Mouse (Mus musculus): ENCODE data around the gene Pdyn. TPM values are rescaled to one million over a fixed set of nuclear protein-coding genes. Genes with fewer than 3 reads are reported as not detected.
A peak's percentile ranks its signal among the peaks of the same experiment; 100 is the strongest.

The Pdyn gene
- not detected in 2 replicates for total RNA-seq (2015)
- total RNA-seq (2017), result not detected in 2 replicates

DNA sequence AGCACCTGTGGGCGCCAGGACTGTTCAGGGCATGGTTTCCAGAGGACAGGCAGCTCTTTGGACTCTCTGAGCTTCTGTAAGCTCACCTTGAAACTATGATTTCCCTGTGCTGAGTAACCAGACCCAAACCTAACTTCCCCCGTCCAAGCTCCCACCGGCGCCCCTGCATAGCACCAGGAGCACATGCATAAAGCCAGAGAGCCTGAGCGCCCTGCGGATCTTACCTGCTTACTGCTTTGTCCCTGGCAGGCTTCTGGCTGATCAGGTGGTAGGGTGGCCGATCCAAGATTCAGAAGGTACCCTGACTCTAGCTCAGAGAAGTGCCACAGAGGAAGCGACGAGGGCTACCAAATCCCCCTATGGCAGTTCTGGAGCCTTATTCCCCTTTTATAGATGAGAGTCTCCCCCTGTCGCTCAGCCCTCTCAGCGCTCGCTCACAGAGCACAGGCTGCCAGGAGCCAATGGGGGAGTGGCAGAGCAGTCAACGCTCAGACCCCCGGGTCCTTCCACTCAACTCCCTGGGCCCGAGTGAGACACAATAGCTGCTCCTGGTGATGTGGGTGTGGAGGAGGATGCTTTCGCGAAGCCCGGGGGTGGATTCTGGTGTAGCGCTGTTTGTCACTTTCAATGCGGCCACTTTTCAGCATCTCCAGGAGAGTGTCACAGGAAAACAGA, at the start of gene Pdyn:
Gene Pdyn, minus strand, starts transcription at position 361 of the 675 bp plus-strand sequence.
- ATAC-seq (replicated peaks; ENCODE audit: poor library complexity), result no peak

DNA sequence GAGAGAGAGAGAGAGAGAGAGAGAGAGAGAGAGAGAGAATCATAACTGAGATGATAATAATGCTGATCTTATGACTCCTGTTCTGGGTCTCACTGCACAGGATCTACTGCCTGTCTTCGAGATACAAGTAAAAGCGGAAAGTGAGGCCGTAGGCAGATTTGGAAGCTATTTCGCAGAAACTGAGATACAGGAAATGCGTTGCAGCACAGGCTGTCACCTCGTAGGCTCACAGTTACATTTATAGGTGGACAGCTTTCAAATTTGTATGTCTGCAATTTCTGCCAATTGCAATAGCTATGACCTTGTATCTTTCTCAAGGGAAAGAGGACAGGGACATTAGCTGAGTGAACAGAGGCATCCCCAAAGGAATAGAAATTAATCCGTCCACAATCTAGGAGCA, 42.4 kb upstream of the Pdyn start:
- no peak for ATAC-seq (replicated peaks; ENCODE audit: poor library complexity)

DNA sequence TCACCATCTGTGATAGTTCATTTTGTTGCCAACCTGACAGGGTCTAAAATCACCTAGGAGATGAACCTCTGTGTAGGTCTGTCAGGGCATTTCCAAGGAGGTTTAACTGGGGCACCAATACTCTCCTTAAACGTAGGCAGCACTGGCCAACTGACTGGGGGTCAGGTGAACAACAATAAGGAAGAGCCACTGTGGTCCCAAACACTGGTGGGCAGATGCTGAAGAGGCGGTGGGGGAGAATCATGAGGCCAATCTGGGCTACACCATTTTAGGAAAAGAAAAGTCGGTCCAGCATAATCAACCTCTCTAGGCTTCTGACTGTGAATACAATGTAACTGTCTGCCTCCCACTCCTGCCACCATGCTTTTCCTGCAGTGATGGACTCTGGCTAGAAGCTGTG, 40.9 kb upstream of the Pdyn start:
- no peak for ATAC-seq (replicated peaks; ENCODE audit: poor library complexity)

DNA sequence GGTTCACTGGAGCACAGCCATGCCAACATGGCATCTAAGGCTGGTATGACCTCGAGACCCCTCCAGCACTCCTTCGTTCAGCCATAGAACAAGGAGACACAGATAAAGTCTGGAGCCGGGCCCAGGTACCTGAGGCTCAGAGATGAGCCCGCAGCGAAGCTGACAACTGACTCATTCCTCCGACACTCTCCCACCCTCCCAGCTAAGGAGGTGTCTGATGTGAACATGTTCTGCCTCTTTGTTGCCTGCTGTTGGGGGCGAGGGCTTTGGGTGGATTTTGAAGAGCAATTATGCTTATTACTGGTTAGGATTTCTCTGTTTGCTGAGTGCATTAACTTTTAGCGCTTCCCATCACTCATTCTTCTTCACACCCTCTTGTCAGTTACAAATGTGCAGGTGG, 34.4 kb upstream of the Pdyn start:
- no peak for ATAC-seq (replicated peaks; ENCODE audit: poor library complexity)

DNA sequence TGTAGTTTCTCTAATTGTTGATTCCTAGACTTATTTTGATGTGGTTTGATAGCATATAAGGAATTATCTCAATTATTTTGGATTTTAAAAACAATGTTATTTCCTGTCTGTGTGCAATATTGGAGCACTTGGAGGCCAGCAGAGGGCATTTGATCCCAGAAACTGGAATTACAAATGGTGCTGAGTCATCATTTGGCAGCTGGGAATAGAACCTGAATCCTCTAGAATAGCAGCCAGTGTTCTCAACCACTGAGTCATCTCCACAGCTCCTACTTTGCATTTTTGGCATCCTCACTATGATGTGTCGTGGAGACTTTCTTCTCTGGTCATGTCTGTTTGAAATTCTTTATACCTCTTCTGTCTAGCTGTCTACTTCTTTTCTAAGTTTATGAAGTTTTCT, 30.0 kb upstream of the Pdyn start:
- ATAC-seq (replicated peaks; ENCODE audit: poor library complexity), result no peak

DNA sequence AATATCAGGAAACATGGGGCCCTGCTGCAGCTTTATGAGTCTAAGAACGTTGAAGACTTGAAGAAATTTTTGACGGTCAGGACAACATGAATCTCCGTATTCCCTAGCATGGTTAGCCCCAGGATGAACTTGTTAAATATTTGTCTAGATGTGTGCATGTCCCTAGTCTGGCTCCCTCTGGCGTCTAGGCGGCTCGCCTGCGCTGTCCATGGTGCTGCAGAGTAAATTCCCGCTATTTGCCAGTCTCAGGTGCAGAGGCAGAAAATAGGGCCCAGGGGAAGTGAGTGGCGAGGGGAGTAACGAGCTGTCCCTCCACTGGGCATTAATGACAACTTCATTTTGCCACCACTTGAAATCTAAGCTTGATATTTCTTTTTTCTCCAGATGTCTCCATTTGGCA, 16.0 kb upstream of the Pdyn start:
- peak; percentile 75 for ATAC-seq (replicated peaks; ENCODE audit: poor library complexity)

DNA sequence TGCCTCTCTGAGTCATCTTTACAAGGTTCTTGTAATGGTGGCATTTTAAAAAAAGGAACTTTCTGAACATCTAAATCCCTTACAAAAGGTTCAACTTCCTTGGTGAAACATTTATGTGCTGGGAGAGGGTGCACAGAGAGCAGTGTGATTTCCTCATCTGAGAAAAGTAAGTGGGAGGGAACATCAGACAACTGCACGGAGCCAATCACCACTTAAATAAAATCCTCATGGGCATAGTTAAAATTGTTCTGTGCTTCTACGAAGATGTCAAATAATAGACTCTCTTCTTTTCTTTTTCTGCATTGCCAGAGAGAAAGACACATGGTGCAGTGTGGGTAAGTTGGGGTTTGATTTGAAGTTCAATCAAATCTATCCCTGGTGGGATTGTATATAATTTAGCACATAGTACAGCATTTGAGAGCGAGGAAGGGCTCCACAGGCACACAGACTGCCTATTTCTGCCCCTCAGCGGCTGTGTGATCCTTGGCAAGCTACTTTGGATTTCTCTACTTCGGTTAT, 13.4 kb upstream of the Pdyn start:
- ATAC-seq (replicated peaks; ENCODE audit: poor library complexity), result no peak

DNA sequence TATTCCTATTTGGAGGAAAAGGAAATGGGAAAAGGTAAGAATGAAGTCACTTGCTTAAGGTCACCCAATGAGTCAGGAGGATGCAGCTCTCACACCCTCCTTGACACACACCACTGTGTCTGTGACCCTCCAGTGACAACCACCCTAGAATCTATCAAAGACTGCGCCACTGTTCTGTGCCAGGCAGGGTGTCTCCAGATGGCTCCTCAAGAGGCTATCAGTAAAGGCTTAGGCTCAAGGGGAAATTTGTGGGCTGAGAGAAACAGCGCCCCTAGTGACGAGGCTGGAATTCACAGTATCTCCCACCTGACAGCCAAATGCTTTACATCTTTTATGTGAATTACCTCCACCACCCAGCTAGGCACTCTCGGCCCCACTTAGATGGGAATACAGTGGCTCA, 3.6 kb downstream of the Pdyn start:
- ATAC-seq (replicated peaks; ENCODE audit: poor library complexity), result peak; percentile 76

DNA sequence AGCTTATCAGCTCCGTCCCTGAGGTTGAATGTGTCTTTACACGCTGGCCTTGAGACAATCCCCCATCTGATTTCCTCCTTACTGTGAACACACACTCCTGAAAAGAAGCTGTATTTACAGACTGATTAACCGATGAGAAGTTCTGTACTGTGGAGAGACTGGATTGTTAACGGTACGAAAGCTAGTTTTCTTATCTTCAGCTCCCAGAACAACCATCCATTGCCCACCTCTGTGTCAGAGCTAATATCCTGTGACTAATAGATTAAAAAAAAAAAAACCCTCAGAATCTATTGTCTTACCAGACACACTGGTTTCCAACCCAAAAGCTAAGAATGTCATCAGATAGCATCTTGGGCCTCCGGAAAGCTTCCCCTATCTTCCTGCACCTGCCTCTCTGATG, 5.3 kb downstream of the Pdyn start:
- peak; percentile 74 for ATAC-seq (replicated peaks; ENCODE audit: poor library complexity)

DNA sequence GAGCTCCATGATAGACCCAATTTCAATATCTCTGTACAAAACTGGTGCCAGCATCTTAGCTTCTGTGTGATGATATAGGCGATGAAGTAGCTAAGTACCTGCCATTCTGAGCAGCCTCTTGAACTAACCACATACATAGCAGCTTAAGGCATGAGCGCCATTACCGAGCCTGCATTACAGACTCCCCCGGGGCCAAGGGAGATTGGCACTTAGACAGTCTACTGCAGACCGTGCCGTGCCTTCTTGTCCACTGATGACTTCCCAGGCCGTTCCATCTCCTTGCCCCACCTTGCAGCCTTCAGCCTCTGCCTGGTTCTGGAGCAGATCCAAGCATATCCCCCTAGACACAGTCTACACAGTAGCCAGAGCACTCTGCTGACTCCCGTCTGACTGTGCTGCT, 7.0 kb downstream of the Pdyn start:
- ATAC-seq (replicated peaks; ENCODE audit: poor library complexity), result no peak

DNA sequence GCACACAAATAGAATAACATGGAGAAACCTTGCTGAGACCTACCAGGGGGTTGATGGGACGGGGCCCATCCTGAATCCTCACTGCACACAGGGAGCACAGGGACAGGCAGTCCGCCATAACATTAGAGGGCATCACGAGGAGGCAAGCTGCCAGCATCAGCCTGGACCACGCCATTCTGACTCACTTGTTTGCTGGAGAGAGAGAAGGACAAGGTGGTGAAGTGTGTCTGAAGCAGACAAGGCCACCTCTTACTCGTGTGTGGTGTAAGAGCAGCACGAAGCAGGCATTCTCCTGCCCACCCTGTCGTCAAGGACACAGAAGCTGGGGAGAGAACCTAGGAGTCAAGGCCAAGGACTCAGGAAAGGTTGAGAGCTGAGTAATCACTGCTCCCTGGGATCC, 9.9 kb downstream of the Pdyn start:
- ATAC-seq (replicated peaks; ENCODE audit: poor library complexity), result no peak

DNA sequence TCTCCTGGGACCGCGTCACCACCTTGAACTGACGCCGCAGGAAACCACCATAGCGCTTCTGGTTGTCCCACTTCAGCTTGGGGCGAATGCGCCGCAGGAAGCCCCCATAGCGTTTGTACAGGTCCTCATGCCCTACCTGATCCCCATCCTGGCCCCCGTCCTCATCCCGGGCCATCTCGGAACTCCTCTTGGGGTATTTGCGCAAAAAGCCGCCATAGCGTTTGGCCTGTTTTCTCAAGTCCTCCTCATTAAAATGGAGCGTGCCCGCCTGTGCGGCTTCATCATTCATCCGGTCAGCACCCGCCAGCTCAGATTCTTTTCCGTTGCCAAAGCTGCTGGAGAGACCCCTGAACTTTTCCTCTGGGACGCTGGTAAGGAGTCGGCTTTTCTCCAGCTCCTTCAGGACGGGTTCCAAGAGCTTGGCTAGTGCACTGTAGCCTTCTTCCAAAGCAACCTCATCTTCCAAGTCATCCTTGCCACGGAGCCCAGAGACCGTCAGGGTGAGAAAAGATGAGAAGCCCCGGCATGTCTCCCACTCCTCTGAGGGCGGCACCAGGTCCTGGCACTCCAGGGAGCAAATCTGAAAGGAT, 11.5 kb downstream of the Pdyn start:
- ATAC-seq (replicated peaks; ENCODE audit: poor library complexity), result no peak

DNA sequence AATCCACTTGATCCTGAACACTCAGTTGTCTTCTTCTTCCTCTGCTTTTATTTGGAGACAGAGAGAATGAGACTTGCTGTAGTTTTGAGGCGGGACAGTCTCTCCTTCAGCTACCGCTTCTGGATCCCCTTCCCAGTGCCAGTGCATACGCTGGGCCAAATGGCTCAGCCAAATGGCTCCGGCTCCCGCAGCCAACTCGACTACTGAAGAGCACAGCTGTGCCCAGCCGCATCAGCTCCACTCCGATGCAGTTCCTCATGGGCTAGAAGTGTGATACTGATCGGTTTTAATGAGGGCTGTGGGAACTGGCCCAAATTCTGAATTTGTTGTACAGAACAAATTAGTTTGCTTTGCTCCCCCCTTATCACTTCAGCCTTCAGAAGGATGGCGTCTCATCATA, 12.7 kb downstream of the Pdyn start:
- no peak for ATAC-seq (replicated peaks; ENCODE audit: poor library complexity)

DNA sequence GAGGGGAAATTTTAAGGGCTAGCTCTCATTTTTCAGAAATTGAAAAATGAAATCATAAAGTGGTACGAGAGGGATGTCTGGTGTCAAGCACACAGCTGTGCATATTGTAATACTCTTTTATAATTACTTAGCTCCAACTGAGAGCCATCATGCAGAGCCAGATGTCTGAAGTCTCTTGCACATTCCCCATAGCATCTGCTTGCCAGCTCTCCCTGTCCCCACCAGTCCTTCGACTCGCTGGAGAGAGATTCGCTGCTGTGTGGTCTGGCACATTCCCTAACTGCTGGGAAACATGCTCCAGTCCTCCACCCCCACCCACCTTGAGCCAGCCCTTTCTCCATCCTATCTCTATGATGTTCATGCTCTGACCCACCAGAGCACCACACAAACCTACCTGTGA, 15.6 kb downstream of the Pdyn start:
- ATAC-seq (replicated peaks; ENCODE audit: poor library complexity), result no peak

DNA sequence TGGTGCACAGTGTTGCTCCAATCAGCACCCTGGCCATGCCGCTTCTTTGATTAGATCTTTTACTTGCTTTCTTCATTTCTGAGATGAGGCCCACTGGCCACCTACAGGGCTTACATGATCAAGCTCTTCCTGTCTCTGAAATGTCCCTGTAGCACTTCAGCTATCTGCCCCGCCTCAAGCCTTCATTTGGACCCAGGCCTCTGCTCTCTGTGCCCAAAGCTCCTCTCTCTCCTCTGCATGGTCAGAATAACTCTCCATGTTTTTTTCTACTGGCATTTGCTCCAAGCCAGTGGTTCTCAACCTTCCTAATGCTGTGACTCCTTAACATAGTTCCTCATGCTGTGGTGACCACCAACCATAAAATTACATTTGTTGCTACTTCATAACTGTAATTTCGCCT, 19.4 kb downstream of the Pdyn start:
- ATAC-seq (replicated peaks; ENCODE audit: poor library complexity), result no peak

DNA sequence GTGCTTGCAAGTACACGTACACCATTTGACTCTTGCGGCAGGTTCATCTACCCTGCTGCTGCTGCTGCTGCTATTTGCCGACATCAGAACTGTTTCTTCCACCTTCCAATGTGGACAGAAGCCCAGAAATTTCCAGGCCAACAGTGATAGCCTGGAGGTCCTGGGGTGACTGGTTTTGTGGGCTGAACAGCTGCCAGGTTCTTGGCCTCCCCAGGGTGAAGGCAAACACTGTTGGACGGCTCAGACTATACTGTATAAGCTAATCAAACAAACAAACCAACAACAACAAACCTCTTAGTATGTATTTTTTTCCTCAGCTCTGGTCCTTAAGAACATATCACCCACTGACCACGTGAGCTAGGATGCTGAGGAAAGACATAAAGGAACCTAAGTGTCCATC, 20.6 kb downstream of the Pdyn start:
- ATAC-seq (replicated peaks; ENCODE audit: poor library complexity), result no peak

DNA sequence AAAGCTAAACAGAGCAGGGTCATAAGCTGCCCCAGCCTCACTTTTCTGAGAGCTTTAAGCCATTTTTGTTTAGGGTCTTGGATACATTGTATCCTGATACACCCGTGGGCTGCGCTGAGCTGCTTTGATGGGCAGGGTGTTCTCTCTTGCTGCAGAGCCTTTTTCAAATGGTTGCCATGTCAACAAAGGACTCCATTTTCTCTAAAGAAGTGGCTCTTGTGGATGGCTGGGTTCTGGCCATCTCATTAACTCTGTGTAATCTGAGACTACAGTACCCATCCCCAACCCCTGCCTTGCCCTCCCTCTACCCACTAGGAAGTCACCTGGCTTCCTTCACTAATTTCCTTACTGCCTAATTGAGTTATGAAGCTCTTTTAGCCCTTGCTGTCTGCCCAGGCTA, 22.0 kb downstream of the Pdyn start:
- no peak for ATAC-seq (replicated peaks; ENCODE audit: poor library complexity)

DNA sequence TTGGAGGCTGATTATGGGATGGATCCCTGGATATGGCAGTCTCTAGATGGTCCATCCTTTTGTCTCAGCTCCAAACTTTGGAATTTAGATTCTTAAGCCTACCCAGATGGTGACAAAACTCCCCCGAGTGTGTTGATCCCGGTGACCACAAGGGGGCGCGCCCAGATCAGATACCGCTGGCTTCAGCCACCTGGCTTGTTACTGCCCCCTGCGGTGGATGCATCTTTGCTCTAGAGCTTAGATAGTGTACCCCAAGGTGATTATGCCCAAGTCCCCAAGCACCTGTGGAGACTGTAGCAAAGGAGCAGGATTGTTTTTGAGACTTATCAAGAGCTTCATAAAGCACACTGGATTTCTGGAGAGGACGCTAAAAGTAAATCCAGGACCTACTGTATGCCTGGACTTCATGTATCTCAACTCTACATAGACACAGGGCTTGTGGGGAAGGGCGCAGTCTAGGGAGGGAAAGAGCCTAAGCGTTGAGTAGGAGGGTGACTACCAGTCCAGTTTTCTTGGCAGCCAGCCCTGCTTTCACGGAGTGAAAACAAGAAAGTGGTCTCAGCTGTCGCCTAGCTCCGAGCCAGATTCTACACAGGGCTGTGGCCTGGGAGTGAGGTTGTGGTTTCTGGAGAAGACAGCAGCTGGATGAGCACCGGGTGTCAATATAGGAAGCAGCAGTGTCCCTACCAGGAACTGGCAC, 24.6 kb downstream of the Pdyn start:
- ATAC-seq (replicated peaks; ENCODE audit: poor library complexity), result peak; percentile 100

DNA sequence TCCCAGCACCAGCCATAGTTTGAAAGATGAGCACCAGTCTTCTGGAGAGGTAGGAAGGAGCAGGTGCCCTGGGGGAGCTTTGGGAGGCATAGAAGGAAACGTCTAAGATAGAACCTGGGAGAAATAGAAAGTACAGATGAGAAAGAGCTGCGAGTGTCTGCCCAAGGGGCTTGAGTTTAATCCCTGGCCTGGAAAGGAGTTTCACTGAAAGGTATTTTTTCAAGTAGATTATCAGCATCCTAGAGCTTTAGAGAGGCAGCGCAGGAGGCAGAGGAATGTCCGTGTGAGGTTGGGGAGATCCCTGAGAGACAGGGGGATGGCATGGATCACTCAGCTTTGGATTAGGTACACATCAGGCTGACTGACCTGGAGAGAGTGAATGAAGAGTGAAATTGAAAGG, 27.7 kb downstream of the Pdyn start:
- ATAC-seq (replicated peaks; ENCODE audit: poor library complexity), result no peak

DNA sequence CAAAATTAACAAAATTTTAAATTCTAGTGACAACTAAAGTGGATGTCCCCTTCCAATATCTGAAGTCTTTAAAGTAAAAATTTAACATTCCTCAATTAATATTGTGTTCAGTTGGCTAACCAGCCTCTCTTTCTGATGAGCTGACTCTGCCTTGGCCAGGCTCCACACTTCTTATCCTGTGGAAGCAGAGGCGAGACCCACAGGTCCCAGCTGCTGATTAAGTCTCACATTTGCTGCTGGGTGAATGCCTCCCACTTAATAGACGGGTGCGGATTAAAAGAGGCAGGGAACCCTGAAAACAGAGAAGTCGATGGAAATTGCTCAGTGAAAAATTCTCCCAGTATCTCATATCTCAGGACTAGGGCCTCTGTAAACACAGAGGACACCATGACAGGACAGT, 37.2 kb downstream of the Pdyn start:
- ATAC-seq (replicated peaks; ENCODE audit: poor library complexity), result peak; percentile 85

DNA sequence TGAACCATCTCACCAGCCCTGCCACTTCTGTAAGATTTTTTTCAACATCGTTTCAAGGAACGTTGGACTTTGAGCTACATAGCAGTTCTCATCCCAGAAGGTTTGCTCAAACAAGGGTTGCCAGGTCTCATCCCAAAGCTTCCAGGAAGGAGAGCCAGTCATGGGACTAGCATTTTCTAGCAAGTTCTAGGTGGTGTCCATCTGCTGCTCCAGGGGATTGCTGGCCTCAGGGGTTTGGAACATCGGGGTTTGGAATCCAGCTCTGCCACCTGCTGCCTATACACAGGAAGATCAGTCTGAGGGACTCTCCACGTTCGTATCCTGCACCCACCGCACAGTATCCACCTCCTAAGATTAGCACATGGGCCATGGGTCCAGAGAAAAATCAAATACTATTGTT, 39.6 kb downstream of the Pdyn start:
- ATAC-seq (replicated peaks; ENCODE audit: poor library complexity), result no peak

DNA sequence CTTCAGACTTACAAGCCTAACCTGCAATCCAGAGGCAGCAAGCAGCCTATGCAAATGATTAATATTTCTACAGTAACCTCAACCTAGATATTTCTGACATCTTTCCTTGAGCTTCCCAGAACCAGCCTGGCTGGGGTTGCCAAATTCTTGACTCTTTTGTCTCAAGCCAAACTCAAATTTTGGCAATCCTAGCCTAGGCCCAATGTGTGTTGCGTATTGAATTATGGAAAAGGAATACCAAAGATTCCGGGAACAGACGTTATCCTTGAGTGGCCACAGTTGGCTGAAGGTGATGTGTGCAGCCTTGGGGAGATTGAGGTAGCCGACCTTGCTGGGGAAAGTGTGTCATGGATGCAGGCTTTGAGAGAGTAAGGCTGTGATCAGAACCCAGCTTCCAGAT, 40.8 kb downstream of the Pdyn start:
- no peak for ATAC-seq (replicated peaks; ENCODE audit: poor library complexity)
